Mouse (Mus musculus) brown adipose tissue, adult 24 weeks (tissue): ENCODE results near the gene Ctse. TPM values are rescaled to one million over a fixed set of nuclear protein-coding genes. Genes with fewer than 3 reads are reported as not detected.

Experiments
- H3K27ac ChIP-seq: fragments of 200-500 bp; replicated peaks from 2 replicates; pipeline ENCODE4 v1.5.1; 2012; ENCODE audit warnings: low read depth, mild to moderate bottlenecking, low read length
- H3K4me1 ChIP-seq: fragments of 200-500 bp; 2 replicates; pipeline ENCODE4 v1.6.1; 2012; ENCODE audit warnings: low read length, mixed read lengths; ENCODE audit not compliant: control insufficient read depth, insufficient read depth, insufficient read length
- H3K4me3 ChIP-seq: fragments of 200-500 bp; 2 replicates; pipeline ENCODE4 v1.5.1; 2012; ENCODE audit warnings: low read depth, mild to moderate bottlenecking, low read length, moderate library complexity; ENCODE audit not compliant: insufficient read depth
- polyA plus RNA-seq: library from polyadenylated mRNA; stranded (reverse); fragments of >200 nt; gene quantifications from 2 replicates; pipeline ENCODE4 v1.2.4, GENCODE M21; 2012; ENCODE audit not compliant: missing spikeins, insufficient read depth, insufficient read length

The Ctse gene
- not detected in 2 replicates for polyA plus RNA-seq

- Histone ChIP-seq H3K4me3 (no peak within 1 kb of the TSS), H3K4me1 (no peaks in the 10 kb centered on the region), H3K27ac (no peak within 1 kb of the TSS)
Measured at GRCm38 (mm10) chr1:131637791-131638540, at the start of gene Ctse. Ctse (plus strand) TSS chr1:131638306.

- no peak within 1 kb of the TSS for H3K4me3 ChIP-seq
- H3K4me1 ChIP-seq = no peaks in the 10 kb centered on the region
- no peak within 1 kb of the TSS for H3K27ac ChIP-seq
Measured at GRCm38 (mm10) chr1:131598905-131599304, 39.2 kb upstream of the Ctse start, which contains the start of gene Avpr1b. Avpr1b (plus strand) TSS chr1:131599239.

GRCm38 (mm10) chr1:131600314-131600713 lies 37.8 kb upstream of the Ctse start:
- Histone ChIP-seq H3K4me3 (no peak overlapping the region), H3K27ac (no peak overlapping the region), H3K4me1 (no peaks in the 10 kb centered on the region)

- Histone ChIP-seq H3K4me1 (no peaks in the 10 kb centered on the region), H3K27ac (no peak overlapping the region), H3K4me3 (no peak overlapping the region)
Measured at GRCm38 (mm10) chr1:131606719-131607118, 31.4 kb upstream of the Ctse start.

GRCm38 (mm10) chr1:131612556-131613155 lies 25.4 kb upstream of the Ctse start:
- Histone ChIP-seq H3K4me1 (no peaks in the 10 kb centered on the region), H3K27ac (no peak overlapping the region), H3K4me3 (no peak overlapping the region)

GRCm38 (mm10) chr1:131613361-131614133 lies 24.6 kb upstream of the Ctse start:
- Histone ChIP-seq H3K4me1 (no peaks in the 10 kb centered on the region), H3K27ac (no peak overlapping the region), H3K4me3 (no peak overlapping the region)

GRCm38 (mm10) chr1:131614641-131615040 lies 23.5 kb upstream of the Ctse start:
- Histone ChIP-seq H3K4me3 (no peak overlapping the region), H3K27ac (no peak overlapping the region), H3K4me1 (no peaks in the 10 kb centered on the region)

- H3K4me1 ChIP-seq = no peaks in the 10 kb centered on the region
- no peak overlapping the region for H3K4me3 ChIP-seq
- H3K27ac ChIP-seq = no peak overlapping the region
Measured at GRCm38 (mm10) chr1:131616131-131616530, 22.0 kb upstream of the Ctse start.

GRCm38 (mm10) chr1:131616546-131617220 lies 21.4 kb upstream of the Ctse start:
- no peak overlapping the region for H3K27ac ChIP-seq
- no peak overlapping the region for H3K4me3 ChIP-seq
- H3K4me1 ChIP-seq = no peaks in the 10 kb centered on the region

- no peaks in the 10 kb centered on the region for H3K4me1 ChIP-seq
- no peak overlapping the region for H3K4me3 ChIP-seq
- no peak overlapping the region for H3K27ac ChIP-seq
Measured at GRCm38 (mm10) chr1:131618576-131618975, 19.5 kb upstream of the Ctse start.

- no peaks in the 10 kb centered on the region for H3K4me1 ChIP-seq
- H3K27ac ChIP-seq = no peak overlapping the region
- H3K4me3 ChIP-seq = no peak overlapping the region
Measured at GRCm38 (mm10) chr1:131619348-131619747, 18.8 kb upstream of the Ctse start.

- Histone ChIP-seq H3K27ac (no peak overlapping the region), H3K4me1 (no peaks in the 10 kb centered on the region), H3K4me3 (no peak overlapping the region)
Measured at GRCm38 (mm10) chr1:131623644-131624043, 14.5 kb upstream of the Ctse start.

- no peak overlapping the region for H3K4me3 ChIP-seq
- no peak overlapping the region for H3K27ac ChIP-seq
- H3K4me1 ChIP-seq = no peaks in the 10 kb centered on the region
Measured at GRCm38 (mm10) chr1:131624175-131624835, 13.8 kb upstream of the Ctse start.

- no peaks in the 10 kb centered on the region for H3K4me1 ChIP-seq
- H3K4me3 ChIP-seq = no peak overlapping the region
- no peak overlapping the region for H3K27ac ChIP-seq
Measured at GRCm38 (mm10) chr1:131626200-131626599, 11.9 kb upstream of the Ctse start.
